Mouse (Mus musculus): ENCODE results near the gene Rcor3. TPM values are rescaled to one million over a fixed set of nuclear protein-coding genes. Genes with fewer than 3 reads are reported as not detected.

Rcor3 gene
- 10 to 100 TPM; 21.6 to 22.8 TPM for total RNA-seq (2023)

DNA sequence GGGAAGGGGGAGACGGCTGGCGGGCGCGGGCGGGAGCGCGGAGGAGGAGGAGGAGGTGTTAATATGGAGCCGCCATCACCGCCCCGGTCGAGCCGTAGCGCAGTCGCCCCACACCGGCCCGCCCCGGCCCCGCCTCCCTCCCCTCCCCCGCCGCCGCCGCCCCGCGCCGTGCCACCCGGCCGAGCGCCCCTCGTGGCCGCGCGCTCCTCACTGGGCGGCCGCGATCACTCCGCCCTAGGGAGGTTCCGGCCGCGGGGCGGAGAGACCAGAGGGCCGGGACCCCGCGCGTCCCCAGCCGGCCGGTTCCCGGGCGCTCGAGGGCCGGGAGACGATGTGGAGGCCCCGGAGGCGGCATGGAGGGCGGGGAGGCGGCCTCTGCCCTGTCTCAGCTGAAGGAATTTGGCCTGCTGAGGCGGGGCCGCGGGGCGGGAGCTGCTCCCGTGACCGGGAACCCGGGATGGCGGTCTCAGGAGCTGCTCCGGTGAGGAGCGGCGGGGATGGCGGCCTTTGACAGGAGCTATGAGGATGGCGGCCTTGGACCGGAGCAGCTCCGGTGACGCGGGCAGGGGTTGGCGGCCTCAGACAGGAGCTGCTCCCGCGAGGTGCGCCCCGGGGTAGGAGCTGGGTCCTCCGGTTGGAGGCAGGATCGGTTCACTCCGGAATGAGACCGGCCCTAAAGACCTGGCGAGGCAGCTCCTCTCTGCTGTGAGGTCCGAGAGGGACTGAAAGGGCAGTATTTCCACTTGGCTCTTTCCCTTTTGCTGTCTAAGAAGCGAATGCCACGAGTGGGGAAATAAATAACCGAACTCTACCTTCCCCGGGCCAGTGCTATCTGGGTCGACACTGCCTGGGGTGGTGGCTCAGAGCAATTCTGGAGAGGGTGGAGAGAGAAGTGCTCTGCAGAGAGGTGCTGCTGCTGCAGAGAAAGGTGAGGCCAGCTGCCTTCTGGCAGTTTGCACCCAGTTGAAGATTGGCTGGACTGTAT is at the start of gene Rcor3:
Gene Rcor3, minus strand, starts transcription at position 137 of the 985 bp plus-strand sequence.

GRCm38 (mm10) chr1:192091806-192092772 is 45.8 kb downstream of the Rcor3 start, which contains the start of gene Traf5:
Gene Traf5 (minus strand): TSS chr1:192092559.

Other genes starting within 250 kb of the Rcor3 start
- 10 to 100 TPM; 25.3 to 27.7 TPM for gene Slc30a1, start 231.3 kb downstream of the Rcor3 start, total RNA-seq (2023)
- gene Rd3, start 160.7 kb downstream of the Rcor3 start, total RNA-seq (2023) = under 1 TPM; 0.39 to 0.45 TPM
- gene Traf5, start 45.5 kb downstream of the Rcor3 start, total RNA-seq (2023) = 10 to 100 TPM; 39.5 to 43.7 TPM
- not detected for gene Kcnh1, start 52.7 kb upstream of the Rcor3 start, total RNA-seq (2023)

Measured in monocyte, adult 59 days (primary cell).